Mouse (Mus musculus) spleen, adult 2 months (tissue): ENCODE data around the gene Golga2. TPM values are rescaled to one million over a fixed set of nuclear protein-coding genes. Genes with fewer than 3 reads are reported as not detected.
A peak's percentile ranks its signal among the peaks of the same experiment; 100 is the strongest.

ENCODE experiments used
- DNase-seq, 2 experiments: peaks; one replicate each; pipeline versions ENCODE4 v3.0.0 to v3.0.0-alpha.2; 2012 to 2021; ENCODE audit warnings: low spot score in 2 of 2, low read depth in 1 of 2
- H3K27ac ChIP-seq: fragments of 200-500 bp; 2 replicates; pipeline ENCODE4 v1.5.1; 2012; ENCODE audit warnings: low read length, inconsistent platforms; ENCODE audit not compliant: insufficient read depth
- H3K27me3 ChIP-seq: fragments of 200-500 bp; 2 replicates; pipeline ENCODE4 v1.6.1; 2012; ENCODE audit warnings: mild to moderate bottlenecking, moderate library complexity, low read length, inconsistent platforms; ENCODE audit not compliant: control insufficient read depth, insufficient read depth
- H3K36me3 ChIP-seq: fragments of 200-500 bp; 2 replicates; pipeline ENCODE4 v1.6.1; 2012; ENCODE audit warnings: mild to moderate bottlenecking, low read length, inconsistent platforms; ENCODE audit not compliant: control insufficient read depth, insufficient read depth
- H3K4me1 ChIP-seq: fragments of 200-500 bp; 2 replicates; pipeline ENCODE4 v1.6.1; 2011; ENCODE audit warnings: inconsistent platforms; ENCODE audit not compliant: control insufficient read depth, insufficient read depth, insufficient read length
- H3K4me3 ChIP-seq: fragments of 200-500 bp; 2 replicates; pipeline ENCODE4 v1.5.1; 2011; ENCODE audit warnings: mild to moderate bottlenecking, inconsistent platforms; ENCODE audit not compliant: insufficient read depth, insufficient read length; ENCODE audit errors: extremely low read depth
- CTCF ChIP-seq: fragments of 200-500 bp; IDR thresholded peaks from 2 replicates; pipeline ENCODE4 v1.5.1; 2011; ENCODE audit warnings: mild to moderate bottlenecking, inconsistent platforms; ENCODE audit not compliant: insufficient read depth, insufficient read length, insufficient replicate concordance; ENCODE audit errors: extremely low read depth
- POLR2A ChIP-seq: fragments of 200-500 bp; IDR thresholded peaks from 2 replicates; pipeline ENCODE4 v1.6.1; 2011; ENCODE audit warnings: low read depth, low read length, inconsistent platforms
- WGBS: fragments of 180-500 bp; shearing (Covaris S2); methylation state at CpG from one replicate; pipeline ENCODE4 v1.1.7; 2018; 5-methylcytosine and 5-hydroxymethylcytosine counted together
- polyA plus RNA-seq: library from polyadenylated mRNA; depleted of rRNA; stranded (reverse); fragments of >200 nt; gene quantifications from 2 replicates; pipeline ENCODE4 v1.2.3, GENCODE M21; 2012; rRNA removed

Golga2 gene
- 21.4 and 24.0 TPM in 2 replicates for polyA plus RNA-seq

- H3K4me3 ChIP-seq = peak within 1 kb of the TSS; percentile 85
- no peak for DNase-seq
- WGBS = 2% methylated on average over 23 of the region's 23 CpGs
- TF ChIP-seq CTCF = no peak
- TF ChIP-seq POLR2A = no peak
- no peaks in the 10 kb centered on the region for H3K27me3 ChIP-seq
- H3K36me3 ChIP-seq = no peaks in the 10 kb centered on the region; the same call in 1 of the 2 replicates
- H3K4me1 ChIP-seq = peaks cover 2% of the 10 kb centered on the region; the same call in 1 of the 2 replicates
- H3K27ac ChIP-seq = peak within 1 kb of the TSS; percentile 70
These were observed at the start of gene Golga2 for GRCm38 (mm10) chr2:32287334-32287840. Golga2 (plus strand) TSS chr2:32287384.

DNA sequence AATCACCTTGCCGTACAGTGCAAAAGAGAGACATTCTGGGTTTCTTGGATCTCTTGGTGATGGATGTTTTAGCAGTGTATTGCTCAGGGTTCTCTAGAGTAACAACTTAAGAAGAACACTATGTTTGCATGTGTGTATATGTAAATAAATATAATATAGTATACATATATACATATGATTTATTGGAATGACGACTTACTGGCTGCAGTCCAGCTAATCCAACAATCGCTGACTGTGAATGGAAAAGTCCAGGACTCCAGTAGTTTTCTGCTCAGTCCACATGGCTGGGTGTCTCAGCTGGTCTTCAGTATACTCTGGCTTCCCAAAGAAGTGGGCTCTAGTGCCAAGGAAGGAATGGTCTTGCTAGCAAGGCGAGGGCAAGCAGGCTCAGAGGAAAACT, 49.6 kb upstream of the Golga2 start:
- 50% methylated on average over 4 of the region's 4 CpGs for WGBS
- no peaks in the 10 kb centered on the region for H3K36me3 ChIP-seq
- DNase-seq = no peak
- H3K27me3 ChIP-seq = no peaks in the 10 kb centered on the region
- 0 out of 2 replicates have a peak overlapping the region, but pooled peaks have one; percentile 78 for H3K4me3 ChIP-seq
- TF ChIP-seq POLR2A (no peak), CTCF (no peak)
- H3K4me1 ChIP-seq = peaks cover 3% of the 10 kb centered on the region; the same call in 1 of the 2 replicates
- H3K27ac ChIP-seq = no peak overlapping the region

- H3K36me3 ChIP-seq = no peaks in the 10 kb centered on the region
These were observed 48.3 kb upstream of the Golga2 start for GRCm38 (mm10) chr2:32238708-32239435.

GRCm38 (mm10) chr2:32240591-32240990, 46.6 kb upstream of the Golga2 start:
- Histone ChIP-seq H3K4me1 (no peaks in the 10 kb centered on the region), H3K27ac (no peak overlapping the region), H3K27me3 (no peaks in the 10 kb centered on the region), H3K4me3 (no peak overlapping the region), H3K36me3 (peaks cover 2% of the 10 kb centered on the region; the same call in 1 of the 2 replicates)
- no peak for DNase-seq
- 86% methylated on average over 5 of the region's 5 CpGs for WGBS
- TF ChIP-seq CTCF (no peak), POLR2A (no peak)

More at GRCm38 (mm10) chr2:32238708-32239435, 48.3 kb upstream of the Golga2 start:
- no peak for DNase-seq
- no peak overlapping the region for H3K4me3 ChIP-seq
- no peak overlapping the region for H3K27ac ChIP-seq
- TF ChIP-seq CTCF (no peak), POLR2A (no peak)
- 91% methylated on average over 9 of the region's 9 CpGs for WGBS
- H3K27me3 ChIP-seq = no peaks in the 10 kb centered on the region
- peaks cover 3% of the 10 kb centered on the region; the same call in 1 of the 2 replicates for H3K4me1 ChIP-seq

DNA sequence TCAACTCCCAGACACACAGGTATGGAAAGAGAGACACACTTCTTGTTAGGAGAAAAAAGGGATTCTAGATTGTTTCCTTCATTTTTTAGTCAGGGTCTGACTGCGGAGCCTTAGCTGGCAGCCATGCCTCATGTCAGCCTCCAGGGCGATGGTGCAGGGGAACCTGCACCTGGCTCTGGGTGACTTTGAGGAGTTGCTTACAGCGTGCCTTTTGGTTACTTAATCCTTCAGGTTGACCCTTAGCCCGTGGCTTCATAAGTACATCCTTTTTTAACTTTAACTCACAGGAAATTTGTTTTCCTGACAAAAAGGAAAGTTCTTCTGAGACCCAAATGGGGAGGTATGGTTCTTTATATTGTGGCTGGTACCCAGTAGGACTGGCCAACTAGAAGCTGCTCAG, 44.2 kb upstream of the Golga2 start:
- DNase-seq = no peak
- H3K36me3 ChIP-seq = peaks cover 3% of the 10 kb centered on the region; the same call in 1 of the 2 replicates
- no peak overlapping the region for H3K27ac ChIP-seq
- no peak for TF ChIP-seq POLR2A
- TF ChIP-seq CTCF = no peak
- H3K27me3 ChIP-seq = no peaks in the 10 kb centered on the region
- H3K4me3 ChIP-seq = no peak overlapping the region
- no peaks in the 10 kb centered on the region for H3K4me1 ChIP-seq
- WGBS = 85% methylated on average over 4 of the region's 4 CpGs

GRCm38 (mm10) chr2:32246741-32247140, 40.4 kb upstream of the Golga2 start:
- no peaks in the 10 kb centered on the region for H3K27me3 ChIP-seq
- TF ChIP-seq CTCF (no peak), POLR2A (no peak)
- DNase-seq = no peak
- H3K27ac ChIP-seq = no peak overlapping the region
- no peak overlapping the region for H3K4me3 ChIP-seq
- peaks cover 10% of the 10 kb centered on the region; the same call in 1 of the 2 replicates for H3K36me3 ChIP-seq
- 81% methylated on average over 4 of the region's 4 CpGs for WGBS
- H3K4me1 ChIP-seq = no peaks in the 10 kb centered on the region
